Mouse (Mus musculus) MEL (cell line): ENCODE measurements around the gene Treh. TPM values are rescaled to one million over a fixed set of nuclear protein-coding genes. Genes with fewer than 3 reads are reported as not detected.
A peak's percentile ranks its signal among the peaks of the same experiment; 100 is the strongest.

ENCODE experiments used
- DNase-seq: peaks from one replicate; pipeline ENCODE4 v3.0.0; 2011; ENCODE audit warnings: low read depth, low spot score
- H3K27ac ChIP-seq: 2 replicates; pipeline ENCODE4 v1.5.1; 2012; ENCODE audit warnings: low read depth, mild to moderate bottlenecking, control low read depth, low read length, moderate library complexity; ENCODE audit not compliant: control insufficient read depth
- H3K27me3 ChIP-seq, 2 experiments: fragments of 150-350 bp in 1 of 2; sonication (generic) in 1 of 2; 2 replicates each; pipeline ENCODE4 v1.6.1; 2012; ENCODE audit warnings: low read length in 2 of 2, mild to moderate bottlenecking in 2 of 2, improper control_type of control experiment in 1 of 2, moderate library complexity in 1 of 2; ENCODE audit not compliant: insufficient read depth in 2 of 2, control insufficient read depth in 1 of 2
- H3K36me3 ChIP-seq, 2 experiments: 2 replicates each; pipeline ENCODE4 v1.6.1; 2012 to 2014; ENCODE audit warnings: low read length in 2 of 2, improper control_type of control experiment in 1 of 2, inconsistent platforms in 1 of 2, mild to moderate bottlenecking in 1 of 2; ENCODE audit not compliant: insufficient read depth in 2 of 2, control insufficient read depth in 1 of 2
- H3K4me1 ChIP-seq, 2 experiments: fragments of 150-350 bp in 1 of 2; sonication (generic) in 1 of 2; 2 replicates each; pipeline ENCODE4 v1.6.1; 2012; ENCODE audit warnings: low read length in 2 of 2, improper control_type of control experiment in 1 of 2, mild to moderate bottlenecking in 1 of 2; ENCODE audit not compliant: insufficient read depth in 2 of 2, control insufficient read depth in 1 of 2
- H3K4me3 ChIP-seq, 2 experiments: fragments of 150-350 bp in 1 of 2; sonication (generic) in 1 of 2; 2 replicates each; pipeline ENCODE4 v1.5.1; 2012; ENCODE audit warnings: low read depth in 2 of 2, low read length in 2 of 2, mild to moderate bottlenecking in 2 of 2, moderate library complexity in 2 of 2, control low read depth in 1 of 2, improper control_type of control experiment in 1 of 2; ENCODE audit not compliant: control insufficient read depth in 1 of 2, insufficient read depth in 1 of 2
- H3K79me2 ChIP-seq: 2 replicates; pipeline ENCODE4 v1.6.1; 2012; ENCODE audit warnings: mild to moderate bottlenecking, low read length, moderate library complexity; ENCODE audit not compliant: control insufficient read depth, poor library complexity, insufficient read depth
- H3K9ac ChIP-seq: 2 replicates; pipeline ENCODE4 v1.6.1; 2012; ENCODE audit warnings: low read depth, mild to moderate bottlenecking, control low read depth, low read length, moderate library complexity; ENCODE audit not compliant: control insufficient read depth, poor library complexity, severe bottlenecking
- H3K9me3 ChIP-seq: fragments of 150-350 bp; sonication (generic); replicated peaks from 2 replicates; pipeline ENCODE4 v1.6.1; 2012; ENCODE audit warnings: mild to moderate bottlenecking, low read length, improper control_type of control experiment, moderate library complexity; ENCODE audit not compliant: insufficient read depth
- CTCF ChIP-seq, 3 experiments: IDR thresholded peaks in 2 of 3; conservative IDR thresholded peaks in 1 of 3; 2 replicates each; pipeline ENCODE4 v1.5.1; 2011 to 2012; ENCODE audit warnings: low read length in 3 of 3, low read depth in 2 of 3, mild to moderate bottlenecking in 2 of 3, improper control_type of control experiment in 1 of 3, inconsistent platforms in 1 of 3, mixed read lengths in 1 of 3, moderate library complexity in 1 of 3; ENCODE audit not compliant: control insufficient read depth in 1 of 3, insufficient read depth in 1 of 3, poor library complexity in 1 of 3, severe bottlenecking in 1 of 3
- E2F4 ChIP-seq: IDR thresholded peaks from 2 replicates; pipeline ENCODE4 v1.6.1; 2011; ENCODE audit warnings: low read depth, low read length, improper control_type of control experiment, borderline replicate concordance
- ELF1 ChIP-seq: IDR thresholded peaks from 2 replicates; pipeline ENCODE4 v1.6.1; 2014; ENCODE audit warnings: low read depth, mild to moderate bottlenecking, inconsistent platforms, low read length, improper control_type of control experiment, moderate library complexity
- GATA1 ChIP-seq: IDR thresholded peaks from 2 replicates; pipeline ENCODE4 v1.6.1; 2011; ENCODE audit warnings: low read depth, low read length, improper control_type of control experiment
- HCFC1 ChIP-seq: IDR thresholded peaks from 2 replicates; pipeline ENCODE4 v1.6.1; 2012; ENCODE audit warnings: low read depth, mild to moderate bottlenecking, inconsistent platforms, low read length, improper control_type of control experiment, moderate library complexity
- JUND ChIP-seq: IDR thresholded peaks from 2 replicates; pipeline ENCODE4 v1.6.1; 2011; ENCODE audit warnings: low read depth, mild to moderate bottlenecking, improper control_type of control experiment, low read length
- KAT2A ChIP-seq: conservative IDR thresholded peaks from 2 replicates; pipeline ENCODE4 v1.6.1; 2012; ENCODE audit warnings: low read depth, low read length, improper control_type of control experiment, inconsistent platforms
- MAFK ChIP-seq: IDR thresholded peaks from 2 replicates; pipeline ENCODE4 v1.6.1; 2011; ENCODE audit warnings: low read depth, mild to moderate bottlenecking, low read length, improper control_type of control experiment, borderline replicate concordance
- MAX ChIP-seq: IDR thresholded peaks from 2 replicates; pipeline ENCODE4 v1.6.1; 2011; ENCODE audit warnings: low read length, improper control_type of control experiment
- MAZ ChIP-seq: IDR thresholded peaks from 2 replicates; pipeline ENCODE4 v1.6.1; 2012; ENCODE audit warnings: low read depth, mild to moderate bottlenecking, inconsistent platforms, low read length, improper control_type of control experiment
- MEF2A ChIP-seq: IDR thresholded peaks from 2 replicates; pipeline ENCODE4 v1.6.1; 2014; ENCODE audit warnings: low read depth, mild to moderate bottlenecking, inconsistent platforms, low read length, improper control_type of control experiment; ENCODE audit not compliant: poor library complexity, insufficient replicate concordance, severe bottlenecking; ENCODE audit errors: extremely low read depth
- MYB ChIP-seq: IDR thresholded peaks from 2 replicates; pipeline ENCODE4 v1.6.1; 2011; ENCODE audit warnings: mild to moderate bottlenecking, low read depth, low read length, improper control_type of control experiment
- NELFE ChIP-seq: IDR thresholded peaks from 2 replicates; pipeline ENCODE4 v1.6.1; 2011; ENCODE audit warnings: low read depth, low read length, improper control_type of control experiment
- POLR2AphosphoS5 ChIP-seq: IDR thresholded peaks from 2 replicates; pipeline ENCODE4 v1.6.1; 2012; ENCODE audit warnings: low read depth, borderline replicate concordance, mild to moderate bottlenecking, inconsistent platforms, low read length, moderate library complexity, mixed read lengths
- RAD21 ChIP-seq: IDR thresholded peaks from 2 replicates; pipeline ENCODE4 v1.6.1; 2011; ENCODE audit warnings: mild to moderate bottlenecking, low read depth, low read length, improper control_type of control experiment
- SMC3 ChIP-seq: IDR thresholded peaks from 2 replicates; pipeline ENCODE4 v1.6.1; 2011; ENCODE audit warnings: low read depth, low read length, improper control_type of control experiment
- TAL1 ChIP-seq: IDR thresholded peaks from 2 replicates; pipeline ENCODE4 v1.6.1; 2012; ENCODE audit warnings: mild to moderate bottlenecking, inconsistent platforms, low read length, moderate library complexity, mixed read lengths
- ZC3H11A ChIP-seq: IDR thresholded peaks from 2 replicates; pipeline ENCODE4 v1.6.1; 2012; ENCODE audit warnings: low read depth, mild to moderate bottlenecking, inconsistent platforms, low read length, improper control_type of control experiment
- ZMIZ1 ChIP-seq: IDR thresholded peaks from 2 replicates; pipeline ENCODE4 v1.6.1; 2012; ENCODE audit warnings: low read depth, mild to moderate bottlenecking, inconsistent platforms, low read length, improper control_type of control experiment, moderate library complexity
- polyA plus RNA-seq, 2 experiments: library from polyadenylated mRNA; stranded (reverse) in 1 of 2; unstranded in 1 of 2; fragments of >175 nt in 1 of 2; fragments of >200 nt in 1 of 2; gene quantifications; 2 replicates each; pipeline versions ENCODE4 v1.2.1 to v1.2.4; 2012; ENCODE audit warnings: low replicate concordance in 2 of 2, low read depth in 1 of 2; ENCODE audit not compliant: insufficient read length in 2 of 2, insufficient read depth in 1 of 2, missing spikeins in 1 of 2
- total RNA-seq: library from RNA; depleted of rRNA; stranded (reverse); fragments of 300-350 nt; gene quantifications from 2 replicates; pipeline ENCODE4 v1.2.3, GENCODE M21; 2012

The Treh gene
- total and polyA plus RNA-seq, 3 experiments, result not detected

- Histone ChIP-seq H3K27ac (no peak overlapping the region), H3K27me3 (peaks cover 2 to 4% of the 10 kb centered on the region in 2 experiments; a peak in 2 of 4 replicates), H3K4me3 (no peak overlapping the region), H3K4me1 (no peaks in the 10 kb centered on the region), H3K9me3 (no peaks in the 10 kb centered on the region), H3K36me3 (no peaks in the 10 kb centered on the region), H3K9ac (no peak overlapping the region), H3K79me2 (no peaks in the 10 kb centered on the region)
- TF ChIP-seq TAL1 (no peak), ZC3H11A (no peak), GATA1 (no peak), SMC3 (no peak), MAZ (no peak)
- DNase-seq, result no peak
These were observed 9.3 kb upstream of the Treh start for GRCm38 (mm10) chr9:44663706-44664105.

- peak overlapping the region in 1 of 2 experiments; percentile 53; a peak in 1 of 4 replicates for H3K4me3 ChIP-seq
- TF ChIP-seq ELF1 (no peak), NELFE (0 out of 2 replicates have a peak, but pooled peaks have one; percentile 16)
- H3K27ac ChIP-seq, result no peak overlapping the region
- H3K27me3 ChIP-seq, result peaks cover 0 to 3% of the 10 kb centered on the region in 2 experiments; a peak in 1 of 4 replicates
- no peaks in the 10 kb centered on the region for H3K9me3 ChIP-seq
- H3K36me3 ChIP-seq, result no peaks in the 10 kb centered on the region
- no peak for DNase-seq
- H3K79me2 ChIP-seq, result no peaks in the 10 kb centered on the region
- H3K4me1 ChIP-seq, result no peaks in the 10 kb centered on the region
- no peak overlapping the region for H3K9ac ChIP-seq
These were observed 1.6 kb upstream of the Treh start for GRCm38 (mm10) chr9:44671416-44671815.

- Histone ChIP-seq H3K27me3 (peaks cover 3% of the 10 kb centered on the region in 2 experiments; a peak in 2 of 4 replicates), H3K79me2 (no peaks in the 10 kb centered on the region), H3K4me1 (no peaks in the 10 kb centered on the region), H3K36me3 (no peaks in the 10 kb centered on the region), H3K4me3 (no peak overlapping the region), H3K9me3 (no peaks in the 10 kb centered on the region), H3K9ac (no peak overlapping the region), H3K27ac (no peak overlapping the region)
- DNase-seq, result peak; percentile 24
- TF ChIP-seq ZMIZ1 (no peak), GATA1 (no peak), MEF2A (no peak), MAFK (no peak), TAL1 (no peak), E2F4 (no peak), CTCF (IDR thresholded peaks at IDR 0.05 in 2 of 3, conservative IDR thresholded peaks at IDR 0.05 in 1 of 3; ENCODE audit: control insufficient read depth in 1 of 3, insufficient read depth in 1 of 3, low read depth in 2 of 3, low read length in 3 of 3, poor library complexity in 1 of 3, severe bottlenecking in 1 of 3) (no peak), KAT2A (no peak), RAD21 (no peak), MAX (no peak), HCFC1 (no peak), SMC3 (no peak), MYB (no peak), JUND (no peak), POLR2AphosphoS5 (no peak), NELFE (no peak)
These were observed 655 bp upstream of the Treh start for GRCm38 (mm10) chr9:44672291-44672865.
